25 mouse cellular contexts compared by ENCODE assay signal in the genomic region with DNA sequence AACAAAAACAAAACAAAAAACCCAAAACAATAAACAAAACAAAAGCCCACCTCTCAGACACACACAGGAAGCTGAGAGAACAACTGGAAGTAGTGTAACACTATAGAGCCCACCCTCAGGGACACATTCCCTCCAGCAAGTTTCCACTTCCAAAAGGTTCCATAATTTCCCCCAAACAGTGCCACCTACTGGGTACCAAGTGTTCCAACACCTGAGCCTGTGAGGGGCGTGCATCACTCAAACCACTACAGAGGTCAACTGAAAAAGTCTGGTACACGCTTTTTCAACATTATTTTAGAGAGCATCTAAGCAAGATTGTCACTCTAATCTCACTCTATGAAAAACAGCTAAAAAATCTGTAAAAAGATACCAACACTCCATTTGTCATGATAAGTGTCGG.
A peak's percentile ranks its signal among the peaks of the same experiment; 100 is the strongest.
DNase-seq lines count a peak whose midpoint lies in the region; ATAC-seq and TF ChIP-seq lines count a peak whose summit lies in the region.
"Had no signal": no experiment of that assay in that cellular context is flagged by ENCODE, and none has a peak within 500 bp of the region (broad histone marks: within the 10 kb centered on the region; RNA-seq: fewer than 3 reads in every experiment).

No protein-coding gene starts in this region.

- H3K9ac ChIP-seq in forebrain, embryonic 11.5 days (ENCODE audit: low read length) = no peak overlapping the region
- H3K9ac ChIP-seq in forebrain, postnatal 0 days = no peak overlapping the region
- no peak overlapping the region for H3K9ac ChIP-seq in intestine, postnatal 0 days (ENCODE audit: low read depth, low read length)
- H3K9ac ChIP-seq in intestine, embryonic 16.5 days (ENCODE audit: low read depth, low read length) = no peak overlapping the region
- H3K9ac ChIP-seq: embryonic facial prominence, embryonic 15.5 days; forebrain, embryonic 15.5 days; heart, embryonic 15.5 days; hindbrain, embryonic 15.5 days; stomach, embryonic 15.5 days had no signal

- TF ChIP-seq CTCF in forebrain, postnatal 0 days (IDR thresholded peaks at IDR 0.05; ENCODE audit: low read depth) = no peak
- peak; percentile 22; the same call in 1 of the 2 replicates for TF ChIP-seq CTCF in intestine, postnatal 0 days (IDR thresholded peaks at IDR 0.05; ENCODE audit: low read depth)
- TF ChIP-seq CTCF in lung, adult 2 months (IDR thresholded peaks at IDR 0.05; ENCODE audit: insufficient read depth, low read length) = 0 out of 2 replicates have a peak, but pooled peaks have one; percentile 18

- DNase-seq in forebrain, embryonic 11.5 days (ENCODE audit: low spot score) = peak; percentile 29
- no peak for DNase-seq in forebrain, postnatal 0 days
- DNase-seq in lung, adult 2 months = no peak
- DNase-seq in lung, postnatal 10 days = no peak
- peak; percentile 35 for DNase-seq in R1 (ENCODE audit: low read depth, low spot score)
- DNase-seq in urinary bladder, postnatal 4 days (ENCODE audit: low spot score in 2 of 2) = no peak
- DNase-seq: adrenal gland, adult 8-10 months; cerebellum, adult 8-10 months; gastrocnemius, postnatal 14 days; heart, postnatal 4 days; kidney, adult 9 months; kidney, postnatal 36 days; liver; thymus, postnatal 25 days had no signal

- H3K4me1 ChIP-seq in forebrain, embryonic 11.5 days (replicated peaks; ENCODE audit: control insufficient read depth, insufficient read depth, low read length) = 0 out of 2 replicates have a peak, but pooled peaks cover 2% of the 10 kb centered on the region
- H3K4me1 ChIP-seq in forebrain, postnatal 0 days (ENCODE audit: insufficient read depth) = peaks cover 8% of the 10 kb centered on the region
- H3K4me1 ChIP-seq in intestine, postnatal 0 days (replicated peaks; ENCODE audit: control insufficient read depth, insufficient read depth, low read length) = no peaks in the 10 kb centered on the region
- 0 out of 2 replicates have a peak, but pooled peaks cover 2% of the 10 kb centered on the region for H3K4me1 ChIP-seq in intestine, embryonic 16.5 days (ENCODE audit: control insufficient read depth, insufficient read depth, low read length)
- no peaks in the 10 kb centered on the region for H3K4me1 ChIP-seq in lung, adult 2 months (ENCODE audit: control insufficient read depth, insufficient read depth, low read length)
- H3K4me1 ChIP-seq: heart, embryonic 15.5 days; stomach, embryonic 15.5 days had no signal

- ATAC-seq in forebrain, embryonic 11.5 days (replicated peaks; ENCODE audit: low FRiP score) = no peak
- ATAC-seq in forebrain, postnatal 0 days = no peak
- ATAC-seq in intestine, postnatal 0 days = no peak
- no peak for ATAC-seq in intestine, embryonic 16.5 days
- ATAC-seq: activated CD4-positive, CD25-positive, alpha-beta regulatory T cell, adult 4 months; forebrain, embryonic 15.5 days; midbrain, embryonic 16.5 days had no signal

- no peak for TF ChIP-seq POLR2A in lung, adult 2 months (IDR thresholded peaks at IDR 0.05; ENCODE audit: borderline replicate concordance, extremely low read depth, low read depth, low read length)

- H3K4me2 ChIP-seq in forebrain, embryonic 11.5 days (ENCODE audit: low read depth, low read length, severe bottlenecking) = no peak overlapping the region
- no peak overlapping the region for H3K4me2 ChIP-seq in forebrain, postnatal 0 days (ENCODE audit: low read depth)
- H3K4me2 ChIP-seq in intestine, postnatal 0 days (replicated peaks; ENCODE audit: low read depth) = no peak overlapping the region
- no peak overlapping the region for H3K4me2 ChIP-seq in intestine, embryonic 16.5 days (ENCODE audit: low read depth, low read length)
- H3K4me2 ChIP-seq: embryonic facial prominence, embryonic 15.5 days; forebrain, embryonic 15.5 days; heart, embryonic 15.5 days; hindbrain, embryonic 15.5 days; stomach, embryonic 15.5 days had no signal

- 91% methylated on average over 3 of the region's 3 CpGs for WGBS in forebrain, embryonic 11.5 days
- WGBS in forebrain, postnatal 0 days = 97% methylated on average over 3 of the region's 3 CpGs
- WGBS in intestine, postnatal 0 days = 90% methylated on average over 3 of the region's 3 CpGs
- 89% methylated on average over 3 of the region's 3 CpGs for WGBS in intestine, embryonic 16.5 days
- 90% methylated on average over 3 of the region's 3 CpGs for WGBS in lung, adult 2 months

- no peaks in the 10 kb centered on the region for H3K27me3 ChIP-seq in forebrain, embryonic 11.5 days (ENCODE audit: control insufficient read depth, insufficient read depth, low read length)
- no peaks in the 10 kb centered on the region for H3K27me3 ChIP-seq in forebrain, postnatal 0 days (ENCODE audit: insufficient read depth, low read length)
- no peaks in the 10 kb centered on the region for H3K27me3 ChIP-seq in intestine, postnatal 0 days (replicated peaks; ENCODE audit: control insufficient read depth, insufficient read depth, low read length)
- no peaks in the 10 kb centered on the region for H3K27me3 ChIP-seq in intestine, embryonic 16.5 days (replicated peaks; ENCODE audit: control insufficient read depth, insufficient read depth, low read length)
- H3K27me3 ChIP-seq: embryonic facial prominence, embryonic 15.5 days; forebrain, embryonic 15.5 days; heart, embryonic 15.5 days; hindbrain, embryonic 15.5 days; stomach, embryonic 15.5 days had no signal

- H3K9me3 ChIP-seq in forebrain, embryonic 11.5 days (ENCODE audit: control insufficient read depth, low read length) = no peaks in the 10 kb centered on the region
- H3K9me3 ChIP-seq in forebrain, postnatal 0 days (ENCODE audit: low read length) = no peaks in the 10 kb centered on the region
- no peaks in the 10 kb centered on the region for H3K9me3 ChIP-seq in intestine, postnatal 0 days (ENCODE audit: control insufficient read depth)
- no peaks in the 10 kb centered on the region for H3K9me3 ChIP-seq in intestine, embryonic 16.5 days (ENCODE audit: control insufficient read depth, low read length)
- H3K9me3 ChIP-seq: embryonic facial prominence, embryonic 15.5 days; forebrain, embryonic 15.5 days; heart, embryonic 15.5 days; hindbrain, embryonic 15.5 days; limb, embryonic 10.5 days; stomach, embryonic 15.5 days had no signal

- H3K27ac ChIP-seq in forebrain, embryonic 11.5 days (ENCODE audit: low read depth, low read length) = no peak overlapping the region
- H3K27ac ChIP-seq in forebrain, postnatal 0 days (ENCODE audit: low read depth, low read length) = no peak overlapping the region
- H3K27ac ChIP-seq in intestine, postnatal 0 days (ENCODE audit: low read depth, low read length) = no peak overlapping the region
- no peak overlapping the region for H3K27ac ChIP-seq in intestine, embryonic 16.5 days (ENCODE audit: low read length)
- H3K27ac ChIP-seq: embryonic facial prominence, embryonic 15.5 days; forebrain, embryonic 15.5 days; heart, embryonic 15.5 days; hindbrain, embryonic 15.5 days; limb, embryonic 10.5 days; macrophage; stomach, embryonic 15.5 days had no signal

- no peaks in the 10 kb centered on the region for H3K36me3 ChIP-seq in forebrain, embryonic 11.5 days (ENCODE audit: control insufficient read depth, insufficient read depth, low read length)
- no peaks in the 10 kb centered on the region for H3K36me3 ChIP-seq in forebrain, postnatal 0 days (ENCODE audit: insufficient read depth)
- H3K36me3 ChIP-seq in intestine, postnatal 0 days (ENCODE audit: control insufficient read depth, insufficient read depth) = no peaks in the 10 kb centered on the region
- no peaks in the 10 kb centered on the region for H3K36me3 ChIP-seq in intestine, embryonic 16.5 days (ENCODE audit: control insufficient read depth, insufficient read depth, low read length)
- H3K36me3 ChIP-seq: embryonic facial prominence, embryonic 15.5 days; forebrain, embryonic 15.5 days; heart, embryonic 15.5 days; hindbrain, embryonic 15.5 days; limb, embryonic 10.5 days; stomach, embryonic 15.5 days had no signal

- no peak overlapping the region for H3K4me3 ChIP-seq in forebrain, embryonic 11.5 days (ENCODE audit: low read depth, low read length)
- H3K4me3 ChIP-seq in forebrain, postnatal 0 days (ENCODE audit: low read depth, low read length) = no peak overlapping the region
- no peak overlapping the region for H3K4me3 ChIP-seq in intestine, postnatal 0 days (ENCODE audit: low read depth, low read length)
- H3K4me3 ChIP-seq in intestine, embryonic 16.5 days (ENCODE audit: low read length) = no peak overlapping the region
- no peak overlapping the region for H3K4me3 ChIP-seq in lung, adult 2 months (replicated peaks; ENCODE audit: extremely low read depth, low read depth, low read length)
- H3K4me3 ChIP-seq: embryonic facial prominence, embryonic 15.5 days; forebrain, embryonic 15.5 days; heart, embryonic 15.5 days; hindbrain, embryonic 15.5 days; limb, embryonic 10.5 days; stomach, embryonic 15.5 days had no signal

Comparison
In these comparisons a context has a peak if more than half of its experiments do, and no peak if none do; other contexts are left out.
1. DNase-seq: peak in forebrain, embryonic 11.5 days (single experiment) and R1 (single experiment); none in forebrain, postnatal 0 days (single experiment), lung, adult 2 months (single experiment), lung, postnatal 10 days (single experiment) and urinary bladder, postnatal 4 days (0 of 2).